Mouse (Mus musculus) cerebellum, adult 9-11 months (tissue): ENCODE measurements at regions not wholly inside any gene's neighbourhood (a gene's known extent, or its start where the extent isn't known, plus 50 kb on each side); places are given as distances from the start of the nearest gene placed in this dataset.
A peak's percentile ranks its signal among the peaks of the same experiment; 100 is the strongest.

ENCODE experiments used
- DNase-seq: peaks from one replicate; pipeline ENCODE4 v3.0.0; 2022

DNA sequence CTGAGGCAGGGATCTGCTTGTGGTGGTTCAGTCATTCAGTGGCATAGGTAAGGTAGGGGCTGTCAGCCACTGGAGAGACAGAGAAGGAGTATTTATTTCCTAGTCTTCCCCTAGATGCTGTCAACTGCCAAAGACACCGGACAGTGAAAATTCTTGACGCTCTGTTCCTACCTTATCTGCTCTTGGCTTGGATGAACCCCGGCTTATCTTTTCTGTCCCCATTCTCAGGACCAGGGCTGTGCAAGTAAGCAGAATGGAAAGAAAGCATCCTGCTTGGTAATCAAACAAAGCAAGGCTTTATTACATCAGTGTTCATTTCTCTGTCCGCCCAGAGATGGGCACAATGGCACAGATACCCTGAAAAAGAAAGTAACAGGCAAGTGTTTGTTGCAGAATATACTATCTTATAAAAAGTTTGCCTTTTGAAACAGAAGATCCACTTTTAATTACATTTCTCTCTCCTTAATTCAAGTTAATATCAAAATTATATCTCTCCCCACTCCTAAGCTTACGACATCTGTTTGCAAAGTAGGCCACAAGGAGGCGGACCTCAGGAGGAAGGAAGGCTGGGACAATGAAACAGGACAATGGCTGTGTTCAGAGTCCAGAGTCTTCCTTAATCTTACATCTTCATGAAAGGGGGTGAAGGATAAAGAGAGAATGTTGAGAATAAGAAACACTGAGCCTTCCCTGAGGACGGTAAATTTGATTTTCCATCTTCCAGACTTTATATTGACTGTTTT, 316.8 kb upstream of the Ubash3b start:
- DNase-seq = no peak

DNA sequence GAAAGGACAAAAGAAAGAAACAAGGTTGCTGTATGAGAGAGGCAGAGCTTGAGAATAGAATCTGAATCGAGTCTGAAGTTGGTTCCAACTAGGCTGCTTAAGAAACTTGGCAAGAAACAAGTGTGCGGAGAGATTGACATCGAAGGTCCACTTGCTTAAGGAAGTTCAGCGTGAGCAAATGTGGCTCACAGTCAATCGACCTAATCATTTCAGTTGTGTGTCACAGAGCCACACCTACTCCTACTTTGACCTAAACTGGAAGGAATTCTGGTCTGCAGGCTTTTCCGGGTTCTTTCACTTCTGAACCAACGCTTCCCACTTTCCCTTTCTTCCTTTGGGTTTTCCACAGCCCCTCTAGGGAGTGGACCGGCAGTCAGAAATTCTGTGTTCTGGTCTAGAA, 313.8 kb upstream of the Ubash3b start:
- no peak for DNase-seq

DNA sequence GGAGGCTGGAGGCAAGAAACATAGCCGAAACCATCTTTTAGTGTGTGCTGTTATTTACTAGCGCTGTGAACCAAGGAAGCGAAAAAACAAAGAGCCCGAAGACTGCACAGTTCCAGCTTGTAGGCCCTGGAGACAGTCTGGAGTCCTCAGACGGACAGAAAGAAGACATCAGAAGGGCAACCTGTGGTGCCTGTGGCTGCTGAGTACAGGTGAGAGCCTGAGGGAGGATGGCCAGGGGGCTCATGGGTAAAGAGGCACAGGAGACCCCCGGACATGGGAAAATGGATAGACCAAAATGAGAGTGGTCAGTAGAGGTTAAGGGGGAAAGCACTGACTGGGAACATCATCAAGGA, 313.4 kb upstream of the Ubash3b start:
- no peak for DNase-seq

GRCm38 (mm10) chr9:41474244-41474944, 312.9 kb upstream of the Ubash3b start:
- DNase-seq = peak; percentile 68

DNA sequence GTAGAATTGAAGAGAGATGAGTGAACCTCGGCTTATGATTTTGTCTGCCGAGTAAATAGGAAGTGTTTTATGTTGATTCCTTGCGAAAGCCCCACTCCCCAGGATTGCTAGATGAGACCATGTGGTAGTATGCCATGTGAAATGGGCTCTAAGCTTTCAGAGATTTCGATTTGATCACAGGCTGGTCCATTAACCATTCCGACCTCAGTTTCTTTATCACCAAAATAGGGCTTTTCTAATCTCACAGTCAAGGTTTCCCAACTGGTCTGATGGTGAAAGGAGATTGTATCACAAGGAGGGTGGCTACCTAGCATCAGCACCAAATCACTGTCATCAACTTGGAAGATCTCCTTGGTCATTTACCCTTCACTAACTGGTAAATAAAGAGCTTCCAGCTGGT, 312.0 kb upstream of the Ubash3b start:
- no peak for DNase-seq

DNA sequence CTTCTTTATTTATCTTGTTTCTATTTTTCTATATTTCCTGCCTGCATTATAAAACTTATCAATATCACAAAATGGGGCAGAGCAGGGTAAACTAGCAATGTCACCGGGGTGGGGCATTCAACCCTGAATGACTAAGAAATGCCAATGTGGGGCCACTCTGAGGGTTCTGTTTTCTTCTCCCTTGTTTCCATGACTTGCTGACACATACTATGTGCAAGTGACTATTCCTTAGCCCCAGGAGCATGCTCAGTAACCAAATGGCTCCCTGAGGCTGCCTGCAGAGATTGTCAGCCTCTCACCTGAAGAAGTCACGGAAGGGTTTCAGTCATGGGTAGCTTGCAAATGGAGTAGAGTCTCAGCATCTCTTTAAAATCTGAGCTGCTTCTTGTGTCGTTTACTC, 309.8 kb upstream of the Ubash3b start:
- no peak for DNase-seq

DNA sequence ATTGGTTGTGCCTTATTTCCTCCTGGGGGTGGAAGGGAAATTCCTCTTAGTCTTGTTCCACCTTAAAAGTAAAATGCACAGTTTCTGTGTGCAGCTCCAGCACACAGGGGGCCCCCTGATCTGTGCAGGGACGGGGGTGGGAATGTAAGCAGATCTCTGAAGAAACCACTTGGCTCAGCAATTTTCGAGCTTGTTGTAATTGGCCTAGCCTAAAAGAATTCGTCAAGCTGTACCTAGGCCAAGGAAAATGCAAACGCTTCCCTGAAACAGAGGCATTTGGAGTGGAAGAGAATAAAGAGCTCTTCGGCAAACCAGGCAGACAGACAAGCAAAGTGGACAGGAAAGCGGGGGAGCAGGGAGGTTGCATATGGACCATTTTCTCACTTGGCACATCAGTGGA, 308.5 kb upstream of the Ubash3b start:
- no peak for DNase-seq

DNA sequence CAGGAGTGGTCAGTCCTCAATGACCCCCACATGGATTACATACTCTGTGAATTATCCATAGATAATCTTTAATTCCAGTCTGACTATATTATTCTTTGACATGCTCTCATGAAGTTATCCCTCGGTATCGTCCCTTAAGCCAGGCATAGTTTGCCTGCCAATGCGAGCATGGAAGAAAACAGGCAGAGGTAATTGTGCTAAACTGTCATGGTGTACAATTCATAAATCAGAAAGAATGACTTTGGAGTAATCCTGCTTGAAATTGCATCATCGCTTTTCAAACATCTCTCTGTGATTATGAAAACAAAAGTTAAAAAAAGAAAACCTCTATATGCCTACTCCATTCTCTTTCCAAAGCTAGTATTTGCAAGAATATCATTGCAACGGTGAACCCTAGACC, 307.9 kb upstream of the Ubash3b start:
- DNase-seq = no peak

DNA sequence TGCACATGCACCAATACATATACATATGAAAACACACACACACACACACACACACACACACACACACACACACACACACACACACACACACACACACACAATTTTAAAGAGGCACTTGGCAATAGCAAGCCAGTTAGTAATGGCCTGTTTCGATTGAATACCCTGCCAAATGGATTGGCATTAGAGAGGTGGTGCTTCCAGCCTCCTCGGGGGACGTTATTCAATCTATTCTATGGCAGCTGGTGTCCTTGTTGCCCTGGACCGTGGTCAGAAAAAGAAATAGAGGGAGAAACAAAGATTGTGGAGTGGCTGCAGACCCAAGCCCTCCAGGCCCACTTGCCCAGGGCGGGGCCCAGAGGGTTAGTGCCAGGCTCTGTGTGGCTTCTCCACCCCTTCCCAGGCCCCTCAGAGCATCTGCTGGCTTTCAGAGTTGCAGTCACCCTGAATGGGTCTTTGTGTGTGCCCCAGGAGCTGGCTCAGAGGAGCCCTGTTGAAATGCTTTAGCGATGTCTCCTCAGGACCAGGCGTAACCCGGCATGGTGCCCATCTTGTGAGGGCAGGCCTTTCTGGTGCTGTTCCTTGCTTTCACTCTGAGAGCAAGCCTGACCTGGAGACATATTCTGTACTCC, 302.7 kb upstream of the Ubash3b start:
- DNase-seq = peak; percentile 71

GRCm38 (mm10) chr9:41461742-41462141, 300.2 kb upstream of the Ubash3b start:
- peak; percentile 75 for DNase-seq

DNA sequence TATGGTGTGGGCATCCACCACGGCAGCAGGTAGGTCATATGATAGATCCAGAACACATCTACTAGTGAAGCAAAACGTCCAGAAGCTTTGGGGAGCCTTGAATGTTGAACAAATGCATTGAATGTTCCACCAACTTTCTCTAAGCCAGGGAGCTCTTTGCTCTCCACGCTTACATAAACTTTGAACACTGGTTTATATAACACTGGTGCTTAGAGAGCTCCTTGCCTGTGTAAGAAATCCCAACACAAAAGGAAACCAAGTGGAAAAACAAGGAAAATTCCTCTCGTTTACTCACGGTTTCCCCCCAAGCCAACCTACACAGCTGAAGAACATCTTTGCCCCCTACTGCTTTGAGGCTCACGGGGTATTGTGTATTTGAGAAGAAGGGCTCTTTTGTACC, 299.2 kb upstream of the Ubash3b start:
- no peak for DNase-seq

- no peak for DNase-seq
These were observed 295.5 kb upstream of the Ubash3b start for GRCm38 (mm10) chr9:41457003-41457402.

DNA sequence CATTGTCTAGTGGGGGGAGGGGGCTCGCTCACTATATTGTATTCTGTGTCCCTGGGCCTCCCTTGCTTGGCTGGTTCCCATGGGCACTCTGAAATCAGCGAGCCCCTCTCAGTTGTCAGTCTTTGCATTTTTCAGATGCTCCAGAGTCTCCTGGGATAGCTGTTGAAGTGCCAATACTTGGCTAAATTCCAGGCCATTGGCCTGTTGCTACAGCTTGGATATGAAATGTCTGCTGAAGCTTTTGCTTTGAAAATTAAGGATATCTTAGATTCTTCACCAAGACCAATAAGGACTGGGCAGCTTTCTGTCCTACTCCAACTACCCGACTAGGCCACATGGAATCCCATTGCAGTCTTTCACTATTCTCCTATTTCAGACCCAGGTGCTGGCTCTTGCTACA, 290.2 kb upstream of the Ubash3b start:
- DNase-seq = no peak

DNA sequence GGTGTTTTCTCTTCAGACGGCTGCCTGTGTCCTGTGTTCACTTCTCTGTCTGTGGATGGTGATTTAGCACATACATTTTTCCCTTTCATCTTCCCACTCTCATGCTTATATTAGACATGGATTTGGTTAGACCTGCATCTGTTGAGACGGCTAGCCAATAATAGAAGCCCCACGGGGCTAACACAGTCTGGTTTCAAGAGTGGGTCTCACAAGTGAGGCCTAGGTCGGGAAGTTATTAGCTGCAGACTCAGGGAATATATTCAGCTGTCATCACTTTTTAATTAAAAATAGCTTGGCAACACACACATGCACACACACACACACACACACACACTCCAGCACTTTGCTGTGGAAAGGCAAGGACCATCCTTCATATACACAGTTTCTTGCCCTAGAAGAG, 287.7 kb upstream of the Ubash3b start:
- no peak for DNase-seq

- DNase-seq = no peak
These were observed 286.4 kb upstream of the Ubash3b start for GRCm38 (mm10) chr9:41447902-41448301.

GRCm38 (mm10) chr9:41447211-41447875, 285.8 kb upstream of the Ubash3b start:
- DNase-seq = peak; percentile 49

- no peak for DNase-seq
These were observed 285.1 kb upstream of the Ubash3b start for GRCm38 (mm10) chr9:41446431-41447203.

DNA sequence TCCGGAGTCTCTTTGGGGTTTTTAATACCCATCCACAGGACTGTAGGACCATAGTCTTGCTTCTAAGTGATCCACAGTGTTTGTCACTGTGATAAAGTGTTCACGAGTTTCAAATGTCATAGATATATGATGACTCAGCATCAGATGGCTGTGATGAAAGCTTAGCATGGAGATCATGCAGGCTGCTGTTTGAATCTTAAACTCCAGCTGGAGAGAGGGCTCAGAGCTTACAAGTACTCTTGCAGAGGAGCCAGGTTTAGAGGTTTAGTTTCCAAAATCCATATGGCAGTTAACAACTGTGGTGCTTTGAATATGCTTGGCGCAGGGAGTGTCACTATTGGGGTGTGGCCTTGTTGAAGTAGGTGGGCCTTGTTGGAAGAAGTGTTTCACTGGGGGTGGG, 280.9 kb upstream of the Ubash3b start:
- DNase-seq = no peak

- DNase-seq = peak; percentile 80
These were observed 278.5 kb upstream of the Ubash3b start for GRCm38 (mm10) chr9:41439979-41440378.

- no peak for DNase-seq
These were observed 276.6 kb upstream of the Ubash3b start for GRCm38 (mm10) chr9:41438141-41438540.

DNA sequence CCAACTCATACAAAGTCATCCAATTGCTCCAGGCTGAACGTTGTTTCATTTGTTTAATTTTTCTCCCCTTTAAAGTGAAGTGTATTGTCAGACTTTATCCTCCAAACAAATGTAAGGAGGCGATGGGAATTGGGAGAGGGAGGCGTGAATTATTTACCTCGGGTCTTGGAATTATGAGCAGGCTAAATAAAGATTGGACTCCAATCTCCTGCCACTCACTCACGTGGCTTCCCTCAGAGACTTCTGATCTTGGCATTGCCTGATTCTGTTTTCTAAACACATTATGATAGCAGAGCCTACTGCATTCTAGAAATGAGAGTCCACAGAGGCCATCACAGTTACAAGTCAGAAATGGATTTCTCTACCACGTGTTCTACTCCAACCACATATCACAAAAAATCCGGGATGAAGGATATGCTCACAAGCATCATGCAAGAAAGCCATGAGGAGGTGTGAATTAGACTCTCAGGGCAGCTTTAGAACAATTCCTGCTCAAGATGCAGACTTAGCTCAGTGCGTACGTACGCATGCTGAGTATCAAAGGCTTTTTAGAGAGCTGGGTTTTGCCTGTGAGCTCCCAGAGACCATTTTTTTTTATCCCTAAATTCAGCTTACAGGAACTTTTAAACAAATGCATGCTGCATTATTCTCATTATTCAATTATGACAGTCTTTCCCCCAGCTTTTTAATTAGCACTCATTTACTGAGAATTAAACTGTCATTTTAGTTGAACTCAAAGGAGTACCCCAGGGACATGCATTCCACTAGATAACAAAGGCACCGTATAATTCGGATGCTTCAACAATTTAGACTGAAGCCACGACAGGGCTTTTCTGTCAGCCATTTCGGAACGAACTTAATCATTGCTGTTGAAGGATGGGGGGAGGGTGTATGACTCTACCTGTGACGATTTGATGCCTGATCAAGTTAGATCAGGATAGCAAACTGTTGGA, 269.2 kb upstream of the Ubash3b start:
- no peak for DNase-seq
